Mouse (Mus musculus) brown adipose tissue, adult 24 weeks (tissue): ENCODE results near the gene Slc44a3. TPM values are rescaled to one million over a fixed set of nuclear protein-coding genes. Genes with fewer than 3 reads are reported as not detected.

Source experiments
- H3K27ac ChIP-seq: fragments of 200-500 bp; replicated peaks from 2 replicates; pipeline ENCODE4 v1.5.1; 2012; ENCODE audit warnings: low read depth, mild to moderate bottlenecking, low read length
- H3K4me1 ChIP-seq: fragments of 200-500 bp; 2 replicates; pipeline ENCODE4 v1.6.1; 2012; ENCODE audit warnings: low read length, mixed read lengths; ENCODE audit not compliant: control insufficient read depth, insufficient read depth, insufficient read length
- H3K4me3 ChIP-seq: fragments of 200-500 bp; 2 replicates; pipeline ENCODE4 v1.5.1; 2012; ENCODE audit warnings: low read depth, mild to moderate bottlenecking, low read length, moderate library complexity; ENCODE audit not compliant: insufficient read depth
- polyA plus RNA-seq: library from polyadenylated mRNA; stranded (reverse); fragments of >200 nt; gene quantifications from 2 replicates; pipeline ENCODE4 v1.2.4, GENCODE M21; 2012; ENCODE audit not compliant: missing spikeins, insufficient read depth, insufficient read length

Slc44a3 gene
- polyA plus RNA-seq, 1 experiment = 28.5 TPM

DNA sequence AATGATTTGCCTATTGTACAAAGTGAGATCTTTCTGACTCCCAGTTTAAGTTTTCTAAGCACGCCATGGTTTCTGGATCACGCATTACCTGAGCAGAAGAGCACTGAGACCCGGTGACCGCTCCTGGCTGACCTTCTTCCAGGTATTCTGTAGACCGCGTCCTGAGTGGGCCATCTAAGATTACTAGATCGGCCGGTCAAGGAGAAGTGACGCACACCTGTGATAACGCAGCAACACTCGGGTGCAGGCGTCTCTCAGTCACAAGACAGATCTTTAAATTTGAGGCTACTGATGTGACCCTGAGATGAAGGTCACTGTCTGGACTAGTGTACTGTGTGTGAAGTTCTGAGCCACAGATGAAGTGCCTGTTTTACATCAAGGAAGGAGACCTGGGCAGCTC, 90.7 kb downstream of the Slc44a3 start:
- no peak overlapping the region for H3K4me3 ChIP-seq

DNA sequence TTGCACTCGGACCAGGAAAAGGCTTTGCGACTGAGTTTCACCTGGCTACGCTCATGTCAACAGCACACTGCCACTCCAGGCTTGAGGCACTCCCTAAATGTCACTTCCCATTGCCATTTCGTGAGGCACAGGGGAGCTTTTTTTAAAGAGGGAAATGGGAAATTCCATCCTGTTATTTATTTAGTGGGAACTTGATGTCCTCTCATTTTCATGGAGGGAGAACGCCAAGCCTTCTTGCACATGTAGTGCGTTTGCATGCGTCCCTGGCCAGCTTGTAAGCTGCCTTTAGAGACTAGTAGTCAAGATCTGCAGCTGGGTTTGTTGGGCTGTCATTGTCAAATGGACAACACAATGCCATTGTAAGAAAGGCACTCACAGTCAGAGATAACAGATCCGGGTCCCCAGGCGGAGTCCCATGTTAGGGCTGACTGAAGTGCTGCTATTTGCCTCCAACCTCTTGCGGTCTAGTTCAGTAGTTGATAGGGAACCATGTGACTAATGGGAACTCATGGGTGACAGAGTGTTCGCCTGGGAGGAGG, 92.5 kb downstream of the Slc44a3 start:
- Histone ChIP-seq H3K4me1 (peaks cover 56% of the 10 kb centered on the region), H3K27ac (peak overlapping the region; percentile 91), H3K4me3 (no peak overlapping the region)

More for the DNA sequence above, 90.7 kb downstream of the Slc44a3 start:
- peaks cover 42% of the 10 kb centered on the region for H3K4me1 ChIP-seq
- H3K27ac ChIP-seq = no peak overlapping the region

DNA sequence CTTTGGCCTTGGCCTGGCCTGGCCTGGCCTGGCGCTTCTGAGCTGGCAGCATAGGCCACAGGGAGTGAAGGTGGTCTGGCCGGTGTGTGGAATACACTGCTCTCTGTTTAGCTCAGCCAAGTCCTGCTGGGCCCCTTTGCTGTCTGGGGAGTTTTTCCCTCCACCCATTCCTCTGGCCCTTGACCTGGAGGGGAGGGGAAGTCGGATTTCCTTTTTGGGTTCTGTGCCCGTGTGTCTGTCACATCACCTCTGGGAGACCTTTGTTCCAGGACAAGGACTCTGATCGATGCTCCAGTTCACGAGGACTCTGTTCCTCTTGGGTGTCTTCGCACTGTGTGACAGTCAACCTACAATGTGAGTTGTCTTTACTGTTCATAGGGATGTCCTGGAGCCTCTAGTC, 94.2 kb downstream of the Slc44a3 start:
- H3K27ac ChIP-seq = peak overlapping the region; percentile 91

DNA sequence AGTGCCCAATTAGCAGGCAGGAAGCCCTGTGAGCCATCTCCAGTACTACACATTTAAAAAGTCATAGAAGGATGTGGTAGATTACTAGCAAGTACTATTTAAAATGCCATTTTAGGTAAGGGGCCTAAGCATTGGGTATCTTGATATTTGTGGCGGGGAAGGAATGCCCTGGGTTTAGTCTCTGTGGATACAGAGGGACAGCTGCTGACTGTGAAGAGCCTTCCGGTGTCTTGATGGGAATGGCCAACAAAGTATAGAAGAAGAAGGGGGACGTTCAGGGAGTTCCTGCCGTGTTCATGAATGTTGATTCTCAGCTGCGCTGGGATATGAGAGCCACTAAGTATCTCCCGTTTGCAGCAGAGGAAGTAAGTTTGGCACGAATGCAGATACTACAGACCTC, 95.1 kb downstream of the Slc44a3 start:
- peak overlapping the region; percentile 91 for H3K27ac ChIP-seq

More for the DNA sequence above, 94.2 kb downstream of the Slc44a3 start:
- H3K4me1 ChIP-seq = peaks cover 60% of the 10 kb centered on the region
- H3K4me3 ChIP-seq = peak overlapping the region; percentile 29

DNA sequence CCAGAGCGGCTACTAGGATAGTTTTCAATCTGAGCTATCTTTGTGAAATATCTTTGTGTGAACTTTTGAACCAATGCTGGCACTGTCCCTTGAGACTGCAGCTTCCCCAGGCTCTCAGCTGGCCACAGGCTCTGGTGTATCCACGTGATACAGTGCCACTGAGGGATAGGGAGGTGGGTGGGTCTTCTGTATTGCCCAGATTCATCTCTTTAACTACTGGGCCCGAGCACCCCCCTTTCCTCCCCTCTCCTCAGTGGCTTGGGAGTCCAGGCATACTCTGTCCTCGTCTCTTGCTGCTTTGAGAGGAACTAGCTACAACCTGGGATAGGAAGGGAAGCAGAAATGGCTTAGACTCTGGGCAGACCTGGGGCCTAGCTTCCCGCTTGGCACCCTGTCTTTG, 96.9 kb downstream of the Slc44a3 start:
- Histone ChIP-seq H3K27ac (peak overlapping the region; percentile 9), H3K4me3 (no peak overlapping the region), H3K4me1 (peaks cover 55% of the 10 kb centered on the region)

More for the DNA sequence above, 95.1 kb downstream of the Slc44a3 start:
- Histone ChIP-seq H3K4me3 (peak overlapping the region; percentile 4; the same call in 1 of the 2 replicates), H3K4me1 (peaks cover 55% of the 10 kb centered on the region)

DNA sequence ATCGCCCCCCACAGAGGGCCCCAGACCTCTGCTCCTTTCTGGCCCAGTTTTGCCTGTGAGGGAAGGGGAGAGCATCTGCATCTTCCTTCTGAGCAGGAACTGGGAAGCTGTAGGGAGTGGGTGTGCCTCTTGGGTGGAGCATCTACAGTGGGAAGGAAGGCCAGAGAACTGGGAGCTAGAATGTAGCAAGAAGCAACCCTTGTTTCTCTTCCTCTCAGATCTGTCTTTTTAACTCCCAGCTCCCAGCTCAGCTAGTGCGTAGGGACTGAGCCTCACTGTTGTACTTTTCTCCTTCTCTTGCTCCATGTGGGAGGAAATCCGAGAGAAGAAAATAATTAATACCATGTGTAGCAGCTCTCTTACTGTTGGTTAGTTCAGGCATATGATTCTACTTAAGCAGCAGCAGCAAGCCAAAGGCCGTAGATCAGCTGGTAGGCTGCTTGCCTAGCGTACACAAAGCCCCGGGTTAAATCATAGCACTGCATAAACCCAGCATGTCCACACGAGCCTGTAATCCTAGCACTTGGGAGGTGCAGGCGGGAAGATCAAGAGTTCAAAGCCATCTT, 98.2 kb downstream of the Slc44a3 start:
- H3K4me1 ChIP-seq = peaks cover 49% of the 10 kb centered on the region
- peak overlapping the region; percentile 67 for H3K27ac ChIP-seq
- H3K4me3 ChIP-seq = no peak overlapping the region

DNA sequence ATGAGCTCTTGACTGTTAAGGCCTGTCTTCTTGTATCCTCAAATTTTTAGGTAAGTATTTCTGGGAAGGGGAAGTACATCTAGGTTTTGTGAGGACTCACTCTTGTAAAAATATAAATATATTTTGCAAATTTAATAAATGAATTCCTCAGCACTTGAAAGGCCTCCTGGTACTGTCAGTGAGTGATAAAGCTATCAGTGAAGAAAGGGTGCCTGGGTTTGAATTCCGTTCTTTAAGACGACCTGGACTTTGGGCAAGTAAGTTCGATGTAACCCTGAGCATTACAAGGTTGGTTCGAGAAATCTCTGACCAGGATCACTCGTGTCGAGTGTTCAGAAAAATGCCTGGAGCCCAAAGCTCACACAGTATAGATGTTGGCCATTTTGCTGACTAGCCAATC, 98.8 kb downstream of the Slc44a3 start:
- Histone ChIP-seq H3K27ac (peak overlapping the region; percentile 67), H3K4me1 (peaks cover 42% of the 10 kb centered on the region)

DNA sequence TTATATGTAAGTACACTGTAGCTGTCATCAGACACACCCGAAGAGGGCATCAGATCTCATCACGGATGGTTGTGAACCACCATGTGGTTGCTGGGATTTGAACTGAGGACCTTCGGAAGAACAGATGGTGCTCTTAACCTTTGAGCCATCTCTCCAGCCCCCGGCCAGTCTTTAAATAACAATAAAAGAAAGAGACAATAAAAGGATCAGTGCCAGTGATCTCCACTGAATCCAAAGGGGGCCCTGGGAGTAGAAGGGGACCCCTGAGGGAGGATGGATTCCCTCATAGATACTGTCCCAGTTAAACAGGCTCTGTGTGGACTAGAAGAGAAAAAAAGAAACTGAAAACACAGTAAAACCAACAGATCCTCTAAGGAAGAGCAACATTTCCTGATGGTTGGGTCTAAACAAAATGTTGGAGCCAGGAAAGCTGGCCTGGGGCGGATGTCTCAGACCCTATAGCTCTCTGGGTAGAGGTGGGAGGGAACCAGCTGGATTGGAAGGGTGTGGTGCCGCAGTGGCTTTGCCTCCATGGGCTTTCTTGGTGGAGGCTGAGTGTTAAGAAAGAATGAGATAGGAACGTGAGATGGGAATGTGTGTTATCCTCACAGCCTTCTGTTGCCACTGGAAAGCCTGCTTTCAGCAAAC, 101.8 kb downstream of the Slc44a3 start:
- Histone ChIP-seq H3K4me3 (no peak overlapping the region), H3K27ac (peak overlapping the region; percentile 28; the same call in 1 of the 2 replicates), H3K4me1 (peaks cover 22% of the 10 kb centered on the region)

More for the DNA sequence above, 98.8 kb downstream of the Slc44a3 start:
- no peak overlapping the region for H3K4me3 ChIP-seq

DNA sequence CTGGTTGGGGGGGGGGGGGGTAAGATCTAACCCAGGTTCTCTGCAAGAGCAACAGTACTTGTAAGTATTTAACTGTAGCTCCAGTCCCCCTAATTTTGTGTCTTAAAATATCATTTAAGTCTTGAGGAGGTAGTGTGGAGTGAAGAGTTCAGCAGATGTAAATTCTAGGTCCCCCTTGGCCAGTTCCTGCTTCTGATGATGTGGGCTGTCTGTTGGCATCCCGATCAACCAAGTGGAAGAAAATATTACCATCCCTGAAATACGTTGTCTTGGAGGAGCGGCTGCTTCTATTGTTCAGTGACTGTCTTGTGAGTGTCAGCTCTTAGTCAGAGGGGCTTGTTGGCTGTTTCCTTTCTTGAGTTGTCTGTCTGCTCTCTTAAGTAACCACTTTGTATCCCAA, 102.7 kb downstream of the Slc44a3 start:
- Histone ChIP-seq H3K4me1 (peaks cover 13% of the 10 kb centered on the region), H3K4me3 (peak overlapping the region; percentile 29; the same call in 1 of the 2 replicates), H3K27ac (peak overlapping the region; percentile 97; the same call in 1 of the 2 replicates)

DNA sequence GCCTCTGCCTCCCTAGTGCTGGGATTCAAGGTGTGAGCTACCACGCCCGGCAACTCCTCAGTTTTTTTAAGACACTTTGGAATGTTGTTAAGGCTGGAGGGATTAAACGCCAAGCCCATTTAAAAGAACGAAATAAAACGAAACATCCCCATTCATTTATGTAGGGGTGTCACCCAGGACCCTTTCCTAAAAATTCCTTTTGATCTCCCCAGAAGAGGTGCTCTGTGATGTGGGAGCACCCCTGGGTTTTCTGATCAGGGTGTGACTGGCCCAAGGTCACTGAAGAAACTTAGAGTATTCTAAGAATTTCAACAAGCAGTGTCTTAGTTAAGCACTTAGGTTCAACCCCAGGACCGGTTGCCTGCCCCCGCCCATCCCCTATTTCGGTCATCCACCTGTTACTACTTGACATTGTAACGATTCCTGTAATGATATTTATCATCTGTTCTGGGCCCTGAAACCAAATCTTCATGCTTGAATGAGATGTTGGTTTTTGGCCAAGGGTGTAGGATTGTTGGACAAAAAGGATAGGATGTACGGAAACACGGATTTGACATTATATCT, 103.4 kb downstream of the Slc44a3 start:
- Histone ChIP-seq H3K27ac (peak overlapping the region; percentile 97), H3K4me1 (peaks cover 6% of the 10 kb centered on the region), H3K4me3 (peak overlapping the region; percentile 76)

DNA sequence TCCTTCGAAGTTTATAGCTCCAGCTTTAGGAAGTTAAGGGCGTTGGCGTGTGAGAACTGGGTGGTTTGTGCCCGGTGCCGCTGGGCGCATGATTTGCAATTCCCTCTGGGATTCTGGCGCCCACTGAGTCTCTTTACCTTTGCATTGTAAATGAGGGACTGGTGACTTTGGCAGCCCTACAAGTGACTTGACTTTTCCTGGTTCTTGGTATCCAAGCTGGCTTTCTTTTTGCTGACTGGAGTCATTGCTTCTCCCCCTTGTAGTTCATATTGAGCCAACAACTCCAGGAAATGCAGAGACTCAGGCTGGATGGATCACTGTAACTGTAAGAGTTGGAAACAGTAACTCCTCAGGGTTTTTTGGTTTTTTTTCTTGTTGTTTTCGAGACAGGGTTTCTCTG, 104.0 kb downstream of the Slc44a3 start:
- Histone ChIP-seq H3K27ac (peak overlapping the region; percentile 97), H3K4me3 (peak overlapping the region; percentile 76), H3K4me1 (peaks cover 4% of the 10 kb centered on the region; the same call in 1 of the 2 replicates)

DNA sequence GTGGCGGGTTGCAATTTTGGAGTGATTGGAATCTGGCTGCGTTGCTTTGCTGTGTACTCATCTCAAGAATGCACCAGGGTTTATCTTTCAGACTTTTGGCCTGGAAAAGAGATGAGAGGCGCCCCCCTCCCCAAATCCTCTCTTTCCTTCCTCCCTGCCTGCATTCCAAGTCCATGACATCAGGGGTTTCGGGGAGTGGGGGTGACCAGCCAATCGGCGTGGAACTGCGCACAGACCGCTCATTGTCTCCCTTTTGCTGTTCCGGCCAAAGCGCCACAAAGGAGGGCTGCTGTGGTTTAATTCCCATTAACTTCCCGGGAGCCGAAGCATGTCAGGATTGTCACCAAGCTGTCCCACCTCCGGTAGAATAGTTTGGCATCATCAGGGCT, 104.7 kb downstream of the Slc44a3 start:
- Histone ChIP-seq H3K4me3 (peak overlapping the region; percentile 76), H3K4me1 (peaks cover 4% of the 10 kb centered on the region; the same call in 1 of the 2 replicates), H3K27ac (peak overlapping the region; percentile 97)

DNA sequence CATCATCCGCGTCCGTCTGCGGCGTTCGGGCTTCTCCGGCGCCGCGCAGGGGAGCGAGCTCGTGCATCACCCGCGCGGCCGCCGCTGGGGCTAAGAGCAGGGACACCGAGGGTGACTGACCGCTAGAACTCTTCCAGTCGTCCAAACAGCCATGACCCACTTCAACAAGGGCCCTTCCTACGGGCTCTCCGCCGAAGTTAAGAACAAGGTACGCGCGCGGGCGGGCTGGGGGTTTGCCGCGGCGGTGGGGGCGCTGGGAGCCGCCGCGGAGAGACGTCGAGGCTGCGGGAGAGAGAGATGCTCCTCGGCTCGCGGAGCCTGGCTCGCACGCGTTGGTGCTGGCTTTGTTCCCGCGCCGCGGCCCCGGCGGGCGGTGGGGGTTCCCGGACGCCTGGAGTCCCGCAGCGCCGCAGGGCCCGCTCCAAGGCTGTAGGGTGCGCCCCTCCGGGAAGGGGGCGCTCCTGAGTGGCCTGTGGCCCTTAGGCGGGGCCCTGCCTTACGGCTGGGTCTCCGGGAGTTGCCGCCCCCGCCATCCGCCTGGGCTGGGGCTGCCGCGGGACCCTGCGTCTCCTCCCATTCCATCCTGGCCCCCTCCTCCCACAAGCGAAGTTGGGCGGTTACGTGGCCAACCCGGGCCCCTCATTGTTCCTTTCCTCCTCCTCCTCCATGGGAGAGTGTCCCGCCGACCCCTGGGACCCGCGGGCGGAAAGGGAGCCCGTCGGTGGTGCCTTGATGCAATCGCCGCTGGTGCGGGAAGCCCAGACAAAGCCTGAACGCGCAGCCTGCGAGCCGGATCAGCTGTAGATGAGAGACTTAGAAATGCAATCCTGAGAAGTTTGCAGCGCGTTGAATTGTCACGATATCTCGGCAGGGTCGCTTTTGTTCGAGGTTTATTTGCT, 105.3 kb downstream of the Slc44a3 start:
- H3K4me3 ChIP-seq = peak overlapping the region; percentile 76
- H3K27ac ChIP-seq = peak overlapping the region; percentile 97
- H3K4me1 ChIP-seq = peaks cover 4% of the 10 kb centered on the region; the same call in 1 of the 2 replicates

DNA sequence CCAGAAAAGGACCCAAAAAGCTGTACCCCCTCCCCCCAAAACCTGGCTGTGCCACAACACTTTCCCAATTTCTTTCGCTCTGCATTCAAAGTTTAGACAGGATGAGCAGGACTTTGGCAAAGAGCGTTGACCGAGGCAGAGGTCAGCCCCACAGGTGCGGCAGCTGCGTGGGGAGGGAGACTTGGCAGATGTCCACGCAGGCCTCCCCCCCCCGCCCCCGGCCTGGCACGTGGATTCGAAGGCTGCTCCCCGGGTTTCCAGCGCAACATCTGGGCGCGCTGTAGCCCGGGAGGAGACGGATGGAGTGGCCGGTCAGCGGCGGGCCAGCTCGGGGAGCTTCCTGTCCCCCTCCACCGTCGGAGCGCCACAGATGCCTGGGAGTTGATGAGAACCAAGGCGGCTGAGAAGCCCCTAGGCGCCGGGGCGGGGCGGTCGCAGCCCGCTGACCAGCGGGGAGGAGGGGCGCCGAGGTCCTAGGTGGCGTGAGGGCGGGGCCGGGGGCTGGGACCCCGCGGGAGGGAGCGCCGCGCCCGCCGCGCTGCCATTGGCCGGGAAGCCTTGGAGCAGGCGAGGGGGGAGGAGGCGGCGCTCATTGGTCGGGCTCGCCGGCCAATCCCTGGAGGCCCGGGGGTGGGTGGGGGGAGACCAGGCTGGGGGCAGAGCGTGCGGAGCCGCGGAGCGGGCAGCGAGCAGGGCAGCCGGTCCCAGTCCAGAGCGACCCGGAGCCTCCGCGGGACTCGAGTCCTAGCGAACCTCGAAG, 106.2 kb downstream of the Slc44a3 start, which contains the start of gene Cnn3:
TSS of gene Cnn3 (plus strand) at position 637 of the 760 bp plus-strand sequence.
- H3K4me3 ChIP-seq = peak within 1 kb of the TSS; percentile 76
- H3K4me1 ChIP-seq = peaks cover 4% of the 10 kb centered on the region; the same call in 1 of the 2 replicates
- peak within 1 kb of the TSS; percentile 97 for H3K27ac ChIP-seq
